8 mouse cellular contexts compared by ENCODE assay signal in the genomic region with DNA sequence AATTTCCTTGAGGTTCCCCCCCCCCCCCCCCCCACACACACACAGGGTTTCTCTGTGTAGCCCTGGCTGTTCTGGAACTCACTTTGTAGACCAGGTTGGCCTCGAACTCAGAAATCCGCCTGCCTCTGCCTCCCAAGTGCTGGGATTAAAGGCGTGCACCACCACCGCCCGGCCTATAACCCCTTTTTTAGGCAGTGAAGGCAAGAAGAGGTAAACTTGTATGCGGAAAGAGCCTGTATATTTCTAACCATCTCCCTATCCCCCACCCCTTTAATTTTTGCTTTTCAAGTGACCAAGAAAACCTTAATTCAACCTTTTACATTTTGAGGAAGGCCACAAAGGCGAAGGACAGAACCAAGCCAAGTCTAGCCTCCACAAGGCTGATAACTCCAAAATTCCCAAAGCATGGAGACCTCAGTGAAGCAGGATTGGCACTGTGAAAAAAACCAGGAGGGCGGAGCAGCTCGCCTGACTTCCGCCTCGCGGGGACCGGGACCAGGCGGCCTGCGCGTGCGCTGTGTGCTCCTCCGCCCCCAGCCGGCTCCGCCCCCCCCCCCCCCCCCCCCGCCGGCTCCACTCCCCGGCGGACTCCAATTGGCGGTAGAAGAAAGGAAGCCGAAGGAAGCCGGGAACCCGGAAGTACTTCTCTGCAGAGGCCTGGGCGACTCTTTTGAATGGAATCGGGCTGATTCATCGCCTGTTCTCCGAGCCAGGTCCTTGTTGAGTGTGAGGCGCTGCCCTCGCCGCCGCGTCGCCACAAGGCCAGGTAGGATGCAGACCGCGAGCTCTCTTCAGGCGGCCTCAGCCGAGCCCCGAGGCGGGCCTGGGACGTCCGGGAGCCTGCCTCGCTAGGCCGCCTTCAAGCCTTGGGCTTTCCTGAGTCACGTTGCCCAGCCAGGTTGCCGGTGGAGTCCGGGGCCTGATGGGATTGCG. TPM values are rescaled to one million over a fixed set of nuclear protein-coding genes. Genes with fewer than 3 reads are reported as not detected.
DNase-seq lines count a peak whose midpoint lies in the region; ATAC-seq lines count a peak whose summit lies in the region.

A gene (plus strand): TSS at position 587 of the 933 bp plus-strand sequence.

- ATAC-seq in hindbrain, embryonic 12.5 days (ENCODE audit: low FRiP score), result peak; percentile 98

- H3K36me3 ChIP-seq in hindbrain, embryonic 12.5 days, result 0 out of 2 replicates have a peak, but pooled peaks cover 3% of the 10 kb centered on the region

- H3K9me3 ChIP-seq in hindbrain, embryonic 12.5 days (replicated peaks), result no peaks in the 10 kb centered on the region

- H3K27me3 ChIP-seq in hindbrain, embryonic 12.5 days, result no peaks in the 10 kb centered on the region

- H3K9ac ChIP-seq in hindbrain, embryonic 12.5 days, result peak within 1 kb of the TSS; percentile 93

- peak within 1 kb of the TSS; percentile 92 for H3K4me3 ChIP-seq in hindbrain, embryonic 12.5 days

- peak within 1 kb of the TSS; percentile 70 for H3K4me2 ChIP-seq in hindbrain, embryonic 12.5 days (replicated peaks)

- WGBS in hindbrain, embryonic 12.5 days, result 6% methylated on average over 44 of the region's 52 CpGs

- H3K4me1 ChIP-seq in hindbrain, embryonic 12.5 days, result peaks cover 12% of the 10 kb centered on the region

- H3K27ac ChIP-seq in hindbrain, embryonic 12.5 days, result peak within 1 kb of the TSS; percentile 91

- peak; percentile 93 for DNase-seq in Muller cell, postnatal 12 days (ENCODE audit: inconsistent ontology term)
- peak; percentile 90 for DNase-seq in cerebellum, adult 9-11 months
- DNase-seq in frontal cortex, postnatal 10 days (ENCODE audit: low spot score in 2 of 2), result peak; percentile 81 to 83
- peak; percentile 87 to 92 for DNase-seq in layer of hippocampus, postnatal 14 days (ENCODE audit: low spot score in 2 of 2)
- peak; percentile 88 for DNase-seq in lung, postnatal 14 days
- peak; percentile 77 for DNase-seq in retina, adult 2 months (ENCODE audit: low read depth, low spot score)
- DNase-seq in thymus, postnatal 36 days, result peak; percentile 79 to 84

RNA-seq across cellular contexts. Expression of the gene that starts here (rescaled TPM):
- 208 and 214 TPM in 2 replicates for polyA plus RNA-seq in hindbrain, embryonic 12.5 days (2016; fragmentation: Nextera tagmentation; extraction: Ambion mirVana)
- total RNA-seq in layer of hippocampus, postnatal 14 days (2021), result 100 to 1,000 TPM; 107 to 109 TPM

Comparison
In these comparisons a context has a peak if more than half of its experiments do, and no peak if none do; other contexts are left out.
1. Peak in every context shown above with its lines: DNase-seq, ATAC-seq, H3K4me3 ChIP-seq and H3K27ac ChIP-seq.